Mouse (Mus musculus) heart, adult 8-10 months (tissue): ENCODE measurements around the gene Tbx10. TPM values are rescaled to one million over a fixed set of nuclear protein-coding genes. Genes with fewer than 3 reads are reported as not detected.

Experiments used
- DNase-seq: peaks from one replicate; pipeline ENCODE4 v3.0.0; 2022; ENCODE audit warnings: low spot score
- total RNA-seq, 4 experiments: library from RNA; stranded (reverse); gene quantifications; 2 replicates each; pipeline ENCODE4 v1.2.4; 2022

The Tbx10 gene
- total RNA-seq, 4 experiments from 2014 or later, result not detected

GRCm38 (mm10) chr19:3975866-3976265, 16.7 kb upstream of the Tbx10 start:
- DNase-seq, result no peak

- peak; percentile 80 for DNase-seq
These were observed 12.2 kb upstream of the Tbx10 start for GRCm38 (mm10) chr19:3980309-3980708.

- no peak for DNase-seq
These were observed 11.6 kb upstream of the Tbx10 start for GRCm38 (mm10) chr19:3980917-3981316.

GRCm38 (mm10) chr19:3983527-3984200, 8.9 kb upstream of the Tbx10 start:
- no peak for DNase-seq

- peak; percentile 51 for DNase-seq
These were observed 7.3 kb upstream of the Tbx10 start for GRCm38 (mm10) chr19:3985261-3985681.

- DNase-seq, result peak; percentile 87
These were observed 6.2 kb upstream of the Tbx10 start, which contains the start of gene Acy3 for GRCm38 (mm10) chr19:3986334-3986733. TSS of gene Acy3 (plus strand) at chr19:3986570.

GRCm38 (mm10) chr19:3988066-3988465, 4.5 kb upstream of the Tbx10 start:
- no peak for DNase-seq

GRCm38 (mm10) chr19:3988750-3989149, 3.8 kb upstream of the Tbx10 start:
- no peak for DNase-seq

- no peak for DNase-seq
These were observed 1.7 kb upstream of the Tbx10 start for GRCm38 (mm10) chr19:3990804-3991203.

- DNase-seq, result no peak
These were observed 990 bp upstream of the Tbx10 start for GRCm38 (mm10) chr19:3991562-3991961.

- DNase-seq, result no peak
These were observed 586 bp upstream of the Tbx10 start for GRCm38 (mm10) chr19:3991966-3992365.

- DNase-seq, result no peak
These were observed 2.4 kb downstream of the Tbx10 start for GRCm38 (mm10) chr19:3994932-3995331.

- DNase-seq, result no peak
These were observed 3.0 kb downstream of the Tbx10 start for GRCm38 (mm10) chr19:3995505-3995904.

GRCm38 (mm10) chr19:3996106-3996505, 3.6 kb downstream of the Tbx10 start:
- no peak for DNase-seq

GRCm38 (mm10) chr19:3996747-3997146, 4.2 kb downstream of the Tbx10 start:
- DNase-seq, result no peak

GRCm38 (mm10) chr19:3997231-3997630, 4.7 kb downstream of the Tbx10 start:
- no peak for DNase-seq

- DNase-seq, result no peak
These were observed 5.8 kb downstream of the Tbx10 start for GRCm38 (mm10) chr19:3998335-3998734.

- no peak for DNase-seq
These were observed 6.7 kb downstream of the Tbx10 start for GRCm38 (mm10) chr19:3999121-3999730.

GRCm38 (mm10) chr19:4000119-4000900, 7.8 kb downstream of the Tbx10 start, which contains the start of the genes Nudt8 and Gm49405:
TSS of gene Nudt8 (plus strand) at chr19:4000580.
TSS of gene Gm49405 (plus strand) at chr19:4000626.
- peak; percentile 98 for DNase-seq

GRCm38 (mm10) chr19:4000949-4001525, 8.5 kb downstream of the Tbx10 start:
- no peak for DNase-seq

GRCm38 (mm10) chr19:4001752-4002151, 9.2 kb downstream of the Tbx10 start:
- no peak for DNase-seq

GRCm38 (mm10) chr19:4003112-4003511, 10.6 kb downstream of the Tbx10 start, which contains the start of gene Doc2g:
TSS of gene Doc2g (plus strand) at chr19:4003313.
- DNase-seq, result no peak
